Mouse (Mus musculus) forebrain, postnatal 0 days (tissue): ENCODE results near the gene Med23. TPM values are rescaled to one million over a fixed set of nuclear protein-coding genes. Genes with fewer than 3 reads are reported as not detected.

ENCODE experiments used
- ATAC-seq: fragments of 200-750 bp; cut with Nextera tagmentation; 2 replicates; pipeline ENCODE4 v1.8.0; 2017; ENCODE audit warnings: mild to moderate bottlenecking, moderate library complexity
- DNase-seq: peaks from one replicate; pipeline ENCODE4 v3.0.0-alpha.2; 2015
- H3K27ac ChIP-seq: fragments of 300-500 bp; sonication (generic); 2 replicates; pipeline ENCODE4 v1.5.1; 2014; ENCODE audit warnings: low read depth, mild to moderate bottlenecking, antibody characterized with exemption, low read length, moderate library complexity, mixed read lengths
- H3K27me3 ChIP-seq: fragments of 300-500 bp; sonication (generic); 2 replicates; pipeline ENCODE4 v1.6.1; 2014; ENCODE audit warnings: mild to moderate bottlenecking, low read length, mixed read lengths; ENCODE audit not compliant: insufficient read depth
- H3K36me3 ChIP-seq: fragments of 300-500 bp; sonication (generic); 2 replicates; pipeline ENCODE4 v1.6.1; 2014; ENCODE audit warnings: mild to moderate bottlenecking, moderate library complexity; ENCODE audit not compliant: insufficient read depth
- H3K4me1 ChIP-seq: fragments of 300-500 bp; sonication (generic); 2 replicates; pipeline ENCODE4 v1.6.1; 2014; ENCODE audit warnings: antibody characterized with exemption; ENCODE audit not compliant: insufficient read depth
- H3K4me2 ChIP-seq: fragments of 300-500 bp; sonication (generic); 2 replicates; pipeline ENCODE4 v1.6.1; 2014; ENCODE audit warnings: low read depth, mild to moderate bottlenecking, moderate library complexity
- H3K4me3 ChIP-seq: fragments of 300-500 bp; sonication (generic); 2 replicates; pipeline ENCODE4 v1.5.1; 2014; ENCODE audit warnings: low read depth, low read length, mixed read lengths
- H3K9ac ChIP-seq: fragments of 300-500 bp; sonication (generic); 2 replicates; pipeline ENCODE4 v1.6.1; 2014; ENCODE audit warnings: mild to moderate bottlenecking
- H3K9me3 ChIP-seq: fragments of 300-500 bp; sonication (generic); 2 replicates; pipeline ENCODE4 v1.6.1; 2016; ENCODE audit warnings: low read length
- CTCF ChIP-seq: sonication (generic); IDR thresholded peaks from 2 replicates; pipeline ENCODE4 v1.5.1; 2016; ENCODE audit warnings: antibody characterized with exemption, control low read depth, low read depth
- WGBS: fragments of 180-500 bp; shearing (Covaris S2); extraction: QIAGEN DNeasy Blood & Tissue Kit; methylation state at CpG from one replicate; pipeline ENCODE4 v1.1.7; 2014; 5-methylcytosine and 5-hydroxymethylcytosine counted together
- polyA plus RNA-seq: library from polyadenylated mRNA; unstranded; fragments of >200 nt; fragmentation: Nextera tagmentation; extraction: Ambion mirVana; gene quantifications from 2 replicates; pipeline ENCODE4 v1.2.1, GENCODE M21; 2015
- total RNA-seq: library from RNA; depleted of rRNA; stranded (reverse); fragments of >200 nt; gene quantifications from 2 replicates; pipeline ENCODE4 v1.2.3, GENCODE M21; 2014

Gene Med23
- total and polyA plus RNA-seq, 2 experiments from 2014 or later = 16.2 to 41.7 TPM

- 91% methylated on average over 8 of the region's 8 CpGs for WGBS
- Histone ChIP-seq H3K4me2 (no peak overlapping the region), H3K36me3 (no peaks in the 10 kb centered on the region), H3K27ac (no peak overlapping the region), H3K9ac (no peak overlapping the region), H3K4me3 (no peak overlapping the region), H3K4me1 (no peaks in the 10 kb centered on the region), H3K27me3 (no peaks in the 10 kb centered on the region), H3K9me3 (no peaks in the 10 kb centered on the region)
- DNase-seq (no peak), ATAC-seq (no peak)
- TF ChIP-seq CTCF = no peak
These were observed 78.5 kb downstream of the Med23 start for GRCm38 (mm10) chr10:24948278-24948677.

- 85% methylated on average over 4 of the region's 4 CpGs for WGBS
- Histone ChIP-seq H3K27me3 (no peaks in the 10 kb centered on the region), H3K36me3 (no peaks in the 10 kb centered on the region), H3K4me1 (no peaks in the 10 kb centered on the region), H3K9ac (no peak overlapping the region), H3K27ac (no peak overlapping the region), H3K4me3 (no peak overlapping the region), H3K4me2 (no peak overlapping the region), H3K9me3 (no peaks in the 10 kb centered on the region)
- ATAC-seq (no peak), DNase-seq (no peak)
- TF ChIP-seq CTCF = no peak
These were observed 80.4 kb downstream of the Med23 start for GRCm38 (mm10) chr10:24950223-24950622.

- TF ChIP-seq CTCF = no peak
- H3K36me3 ChIP-seq = no peaks in the 10 kb centered on the region
- ATAC-seq = no peak
- 92% methylated on average over 8 of the region's 8 CpGs for WGBS
- DNase-seq = no peak
- H3K27ac ChIP-seq = no peak overlapping the region
- H3K9me3 ChIP-seq = no peaks in the 10 kb centered on the region
- H3K4me1 ChIP-seq = no peaks in the 10 kb centered on the region
- no peak overlapping the region for H3K9ac ChIP-seq
- H3K4me3 ChIP-seq = no peak overlapping the region
- no peak overlapping the region for H3K4me2 ChIP-seq
- no peaks in the 10 kb centered on the region for H3K27me3 ChIP-seq
These were observed 81.8 kb downstream of the Med23 start for GRCm38 (mm10) chr10:24951575-24951974.

- no peak for DNase-seq
- TF ChIP-seq CTCF = no peak
- ATAC-seq = no peak
- Histone ChIP-seq H3K36me3 (no peaks in the 10 kb centered on the region), H3K27ac (no peak overlapping the region), H3K27me3 (no peaks in the 10 kb centered on the region), H3K4me2 (no peak overlapping the region), H3K9me3 (no peaks in the 10 kb centered on the region), H3K9ac (no peak overlapping the region), H3K4me3 (no peak overlapping the region), H3K4me1 (no peaks in the 10 kb centered on the region)
- 63% methylated on average over 7 of the region's 7 CpGs for WGBS
These were observed 82.8 kb downstream of the Med23 start for GRCm38 (mm10) chr10:24952549-24952948.

GRCm38 (mm10) chr10:24953876-24954275 lies 84.1 kb downstream of the Med23 start:
- Histone ChIP-seq H3K27ac (no peak overlapping the region), H3K4me3 (no peak overlapping the region), H3K9me3 (no peaks in the 10 kb centered on the region), H3K4me2 (no peak overlapping the region), H3K27me3 (no peaks in the 10 kb centered on the region), H3K4me1 (no peaks in the 10 kb centered on the region), H3K36me3 (no peaks in the 10 kb centered on the region), H3K9ac (no peak overlapping the region)
- no peak for TF ChIP-seq CTCF
- 89% methylated on average over 6 of the region's 6 CpGs for WGBS
- no peak for DNase-seq
- no peak for ATAC-seq

GRCm38 (mm10) chr10:24958280-24959042 lies 88.7 kb downstream of the Med23 start:
- no peak for TF ChIP-seq CTCF
- no peaks in the 10 kb centered on the region for H3K4me1 ChIP-seq
- H3K4me3 ChIP-seq = no peak overlapping the region
- no peak overlapping the region for H3K9ac ChIP-seq
- no peaks in the 10 kb centered on the region for H3K27me3 ChIP-seq
- ATAC-seq (no peak), DNase-seq (no peak)
- H3K36me3 ChIP-seq = no peaks in the 10 kb centered on the region
- H3K9me3 ChIP-seq = no peaks in the 10 kb centered on the region
- H3K27ac ChIP-seq = no peak overlapping the region
- WGBS = 76% methylated on average over 15 of the region's 15 CpGs
- no peak overlapping the region for H3K4me2 ChIP-seq

- Histone ChIP-seq H3K27ac (no peak overlapping the region), H3K4me3 (no peak overlapping the region), H3K4me2 (no peak overlapping the region), H3K27me3 (no peaks in the 10 kb centered on the region), H3K9me3 (no peaks in the 10 kb centered on the region), H3K9ac (no peak overlapping the region), H3K36me3 (no peaks in the 10 kb centered on the region), H3K4me1 (no peaks in the 10 kb centered on the region)
- ATAC-seq (no peak), DNase-seq (peak; percentile 37)
- TF ChIP-seq CTCF = no peak
- WGBS = 39% methylated on average over 15 of the region's 15 CpGs
These were observed 89.5 kb downstream of the Med23 start for GRCm38 (mm10) chr10:24959043-24959916.
